Mouse (Mus musculus): ENCODE measurements around the gene Insl3.
"Not testable (repeated sequence)": the region's sequence is repeated elsewhere in the genome, so short reads cannot be mapped to it uniquely, and the experiment has no call there.

DNA sequence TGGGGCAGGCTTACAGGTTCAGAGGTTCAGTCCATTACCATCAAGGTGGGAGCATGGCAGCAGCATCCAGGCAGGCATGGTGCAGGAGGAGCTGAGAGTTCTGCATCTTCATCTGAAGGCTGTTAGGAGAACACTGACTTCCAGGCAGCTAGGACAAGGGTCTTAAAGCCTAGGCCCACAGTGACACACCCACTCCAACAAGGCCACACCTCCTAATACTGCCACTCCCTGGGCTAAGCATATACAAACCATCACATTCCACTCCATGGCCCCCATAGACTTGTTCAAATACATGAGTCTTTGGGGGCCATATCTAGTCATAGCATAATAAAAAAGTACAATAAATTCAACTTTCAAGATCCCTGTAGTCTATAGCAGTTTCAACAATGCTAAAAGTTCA, 14.4 kb downstream of the Insl3 start:
- TF ChIP-seq POLR2A (IDR thresholded peaks at IDR 0.05; ENCODE audit: low read depth, low read length); CTCF (conservative IDR thresholded peaks at IDR 0.05; ENCODE audit: insufficient read depth, insufficient read length, low read depth, low read length): not testable (repeated sequence)

Measured in kidney, adult 2 months (tissue).